Mouse (Mus musculus) heart, adult 2 months (tissue): ENCODE data around the gene Igfbp3. TPM values are rescaled to one million over a fixed set of nuclear protein-coding genes. Genes with fewer than 3 reads are reported as not detected.

Experiments
- DNase-seq, 2 experiments: peaks; one replicate each; pipeline ENCODE4 v3.0.0; 2021
- H3K27ac ChIP-seq: fragments of 200-600 bp; 2 replicates; pipeline ENCODE4 v1.8.1; 2022
- H3K27me3 ChIP-seq: fragments of 200-500 bp; 2 replicates; pipeline ENCODE4 v1.6.1; 2012; ENCODE audit warnings: mild to moderate bottlenecking, low read length, inconsistent platforms, mixed read lengths; ENCODE audit not compliant: control insufficient read depth, insufficient read depth
- H3K36me3 ChIP-seq: fragments of 200-500 bp; 2 replicates; pipeline ENCODE4 v1.6.1; 2012; ENCODE audit warnings: low read length, inconsistent platforms; ENCODE audit not compliant: control insufficient read depth, insufficient read depth
- H3K4me1 ChIP-seq: fragments of 200-500 bp; 2 replicates; pipeline ENCODE4 v1.6.1; 2011; ENCODE audit warnings: low read length; ENCODE audit not compliant: control insufficient read depth, insufficient read depth
- H3K4me3 ChIP-seq: fragments of 200-600 bp; 2 replicates; pipeline ENCODE4 v1.8.1; 2022
- H3K79me2 ChIP-seq: fragments of 200-500 bp; replicated peaks from 2 replicates; pipeline ENCODE4 v1.6.1; 2012; ENCODE audit warnings: mild to moderate bottlenecking, inconsistent platforms, low read length, moderate library complexity, mixed read lengths; ENCODE audit not compliant: control insufficient read depth, insufficient read depth
- H3K9ac ChIP-seq: fragments of 200-500 bp; 2 replicates; pipeline ENCODE4 v1.6.1; 2012; ENCODE audit warnings: low read depth, mild to moderate bottlenecking, control low read depth, inconsistent platforms, low read length, mixed read lengths
- CTCF ChIP-seq: fragments of 200-600 bp; IDR thresholded peaks from 2 replicates; pipeline ENCODE4 v1.8.1; 2022; ENCODE audit warnings: antibody characterized with exemption, mild to moderate bottlenecking, moderate library complexity
- EP300 ChIP-seq: fragments of 200-500 bp; IDR thresholded peaks from 2 replicates; pipeline ENCODE4 v1.6.1; 2011; ENCODE audit warnings: low read depth, low read length, control low read depth; ENCODE audit not compliant: insufficient read depth
- POLR2A ChIP-seq: fragments of 200-500 bp; IDR thresholded peaks from 2 replicates; pipeline ENCODE4 v1.6.1; 2011; ENCODE audit warnings: mild to moderate bottlenecking, low read depth, low read length, control low read depth; ENCODE audit not compliant: insufficient read depth
- WGBS: fragments of 180-500 bp; shearing (Covaris S2); methylation state at CpG from one replicate; pipeline ENCODE4 v1.1.7; 2018; 5-methylcytosine and 5-hydroxymethylcytosine counted together
- intact Hi-C: fragments of 180-260 bp; cut with DNase I; formaldehyde crosslinking; loops from one replicate; pipeline ENCODE4 v1.15.1; 2025
- polyA plus RNA-seq: library from polyadenylated mRNA; depleted of rRNA; stranded (reverse); fragments of >200 nt; gene quantifications from 2 replicates; pipeline ENCODE4 v1.2.3, GENCODE M21; 2012
- total RNA-seq, 2 experiments: library from RNA; stranded (reverse); gene quantifications; 2 replicates each; pipeline ENCODE4 v1.2.3; 2021

Gene Igfbp3
- total and polyA plus RNA-seq, 3 experiments: 20.8 to 40.4 (median 32.2) TPM

GRCm38 (mm10) chr11:7188469-7188868 is 25.3 kb downstream of the Igfbp3 start, which contains the start of gene Gm11985:
Gene Gm11985 (minus strand): TSS chr11:7188569.
- Histone ChIP-seq H3K9ac (no peak within 1 kb of the TSS), H3K36me3 (no peaks in the 10 kb centered on the region), H3K79me2 (no peaks in the 10 kb centered on the region), H3K27me3 (no peaks in the 10 kb centered on the region), H3K4me1 (no peaks in the 10 kb centered on the region), H3K27ac (no peak within 1 kb of the TSS), H3K4me3 (no peak within 1 kb of the TSS)
- DNase-seq: no peak
- WGBS: 83% methylated on average over 13 of the region's 13 CpGs
- TF ChIP-seq CTCF (no peak), EP300 (no peak), POLR2A (no peak)
- intact Hi-C loops: no loop called here

GRCm38 (mm10) chr11:7187472-7187871 is 26.3 kb downstream of the Igfbp3 start:
- intact Hi-C loops: no loop called here
- H3K27me3 ChIP-seq: no peaks in the 10 kb centered on the region
- H3K36me3 ChIP-seq: no peaks in the 10 kb centered on the region
- no peak overlapping the region for H3K27ac ChIP-seq
- TF ChIP-seq EP300: no peak
- TF ChIP-seq POLR2A: no peak
- no peak for TF ChIP-seq CTCF
- H3K4me3 ChIP-seq: no peak overlapping the region
- no peaks in the 10 kb centered on the region for H3K4me1 ChIP-seq
- 75% methylated on average over 8 of the region's 8 CpGs for WGBS
- no peak overlapping the region for H3K9ac ChIP-seq
- no peaks in the 10 kb centered on the region for H3K79me2 ChIP-seq
- no peak for DNase-seq

- intact Hi-C loops: no loop called here
- Histone ChIP-seq H3K4me3 (no peak overlapping the region), H3K9ac (no peak overlapping the region), H3K27ac (no peak overlapping the region), H3K79me2 (no peaks in the 10 kb centered on the region), H3K36me3 (no peaks in the 10 kb centered on the region), H3K27me3 (no peaks in the 10 kb centered on the region), H3K4me1 (no peaks in the 10 kb centered on the region)
- WGBS: 42% methylated on average over 1 of the region's 1 CpGs
- DNase-seq: no peak
- TF ChIP-seq CTCF (no peak), POLR2A (no peak), EP300 (no peak)
These were observed 29.3 kb downstream of the Igfbp3 start for GRCm38 (mm10) chr11:7184420-7184819.

- no peak overlapping the region for H3K4me3 ChIP-seq
- H3K4me1 ChIP-seq: no peaks in the 10 kb centered on the region
- DNase-seq: no peak
- H3K27me3 ChIP-seq: no peaks in the 10 kb centered on the region
- WGBS: 57% methylated on average over 8 of the region's 8 CpGs
- H3K36me3 ChIP-seq: no peaks in the 10 kb centered on the region
- H3K9ac ChIP-seq: no peak overlapping the region
- no peaks in the 10 kb centered on the region for H3K79me2 ChIP-seq
- no peak overlapping the region for H3K27ac ChIP-seq
- no peak for TF ChIP-seq EP300
- TF ChIP-seq POLR2A: no peak
- no peak for TF ChIP-seq CTCF
- intact Hi-C loops: no loop called here
These were observed 31.2 kb downstream of the Igfbp3 start for GRCm38 (mm10) chr11:7182409-7183042.

GRCm38 (mm10) chr11:7179276-7179675 is 34.4 kb downstream of the Igfbp3 start:
- H3K79me2 ChIP-seq: no peaks in the 10 kb centered on the region
- H3K27me3 ChIP-seq: no peaks in the 10 kb centered on the region
- 63% methylated on average over 2 of the region's 2 CpGs for WGBS
- intact Hi-C loops: no loop called here
- H3K36me3 ChIP-seq: no peaks in the 10 kb centered on the region
- no peak for TF ChIP-seq EP300
- no peak for TF ChIP-seq CTCF
- no peak for TF ChIP-seq POLR2A
- DNase-seq: no peak
- H3K27ac ChIP-seq: no peak overlapping the region
- H3K4me1 ChIP-seq: no peaks in the 10 kb centered on the region
- H3K4me3 ChIP-seq: no peak overlapping the region
- H3K9ac ChIP-seq: no peak overlapping the region

GRCm38 (mm10) chr11:7178724-7179123 is 35.0 kb downstream of the Igfbp3 start:
- H3K79me2 ChIP-seq: no peaks in the 10 kb centered on the region
- H3K27ac ChIP-seq: no peak overlapping the region
- no peak for DNase-seq
- H3K9ac ChIP-seq: no peak overlapping the region
- TF ChIP-seq CTCF: no peak
- no peak for TF ChIP-seq POLR2A
- TF ChIP-seq EP300: no peak
- H3K4me3 ChIP-seq: no peak overlapping the region
- 73% methylated on average over 4 of the region's 4 CpGs for WGBS
- H3K4me1 ChIP-seq: no peaks in the 10 kb centered on the region
- no peaks in the 10 kb centered on the region for H3K27me3 ChIP-seq
- no peaks in the 10 kb centered on the region for H3K36me3 ChIP-seq
- intact Hi-C loops: no loop called here
